Mouse (Mus musculus) heart, embryonic 15.5 days (tissue): ENCODE results near the gene Khsrp. TPM values are rescaled to one million over a fixed set of nuclear protein-coding genes. Genes with fewer than 3 reads are reported as not detected.

Source experiments
- polyA plus RNA-seq: library from polyadenylated mRNA; unstranded; fragments of >200 nt; fragmentation: Nextera tagmentation; extraction: Ambion mirVana; gene quantifications from 2 replicates; pipeline ENCODE4 v1.2.1, GENCODE M21; 2015

The Khsrp gene
- polyA plus RNA-seq, 1 experiment from 2014 or later = 23.3 TPM

Other genes starting within 250 kb of the Khsrp start
- gene Rfx2, start 200.5 kb downstream of the Khsrp start, polyA plus RNA-seq = 4.8 and 6.3 TPM in 2 replicates
- not detected in 2 replicates for gene Acsbg2, start 157.1 kb downstream of the Khsrp start, polyA plus RNA-seq
- 0.30 and 0.43 TPM in 2 replicates for gene 1700061G19Rik, start 156.0 kb downstream of the Khsrp start, polyA plus RNA-seq
- 25.8 and 35.3 TPM in 2 replicates for gene Mllt1, start 96.1 kb downstream of the Khsrp start, polyA plus RNA-seq
- 0.08 TPM in 1 of 2 replicates, not detected in the other for gene Acer1, start 49.4 kb downstream of the Khsrp start, polyA plus RNA-seq
- 103 and 114 TPM in 2 replicates for gene Clpp, start 41.2 kb downstream of the Khsrp start, polyA plus RNA-seq
- 52.1 and 52.4 TPM in 2 replicates for gene Alkbh7, start 34.2 kb downstream of the Khsrp start, polyA plus RNA-seq
- gene Pspn, start 31.5 kb downstream of the Khsrp start, polyA plus RNA-seq = 0.33 TPM in 1 of 2 replicates, not detected in the other
- gene Gtf2f1, start 20.2 kb downstream of the Khsrp start, polyA plus RNA-seq = 33.7 and 41.1 TPM in 2 replicates
- 0.23 and 0.48 TPM in 2 replicates for gene Gm17949, start 20.1 kb downstream of the Khsrp start, polyA plus RNA-seq
- gene Slc25a41, start 10.1 kb upstream of the Khsrp start, polyA plus RNA-seq = not detected in 2 replicates
- 0.92 and 2.5 TPM in 2 replicates for gene Crb3, start 27.6 kb upstream of the Khsrp start, polyA plus RNA-seq
- 14.7 and 18.3 TPM in 2 replicates for gene Slc25a23, start 28.3 kb upstream of the Khsrp start, polyA plus RNA-seq
- 0.64 and 3.7 TPM in 2 replicates for gene Dennd1c, start 47.0 kb upstream of the Khsrp start, polyA plus RNA-seq
- 5.6 and 12.8 TPM in 2 replicates for gene Tubb4a, start 56.3 kb upstream of the Khsrp start, polyA plus RNA-seq
- 2.6 and 3.0 TPM in 2 replicates for gene Tnfsf9, start 73.8 kb upstream of the Khsrp start, polyA plus RNA-seq
- gene Cd70, start 118.3 kb upstream of the Khsrp start, polyA plus RNA-seq = not detected in 2 replicates
- gene Tnfsf14, start 162.7 kb upstream of the Khsrp start, polyA plus RNA-seq = 0.29 TPM in 1 of 2 replicates, not detected in the other
- gene C3, start 196.6 kb upstream of the Khsrp start, polyA plus RNA-seq = 1.8 and 5.6 TPM in 2 replicates
- gene Gpr108, start 216.9 kb upstream of the Khsrp start, polyA plus RNA-seq = 26.5 and 29.0 TPM in 2 replicates
- 39.1 and 43.7 TPM in 2 replicates for gene Trip10, start 217.9 kb upstream of the Khsrp start, polyA plus RNA-seq
- gene Vav1, start 247.6 kb upstream of the Khsrp start, polyA plus RNA-seq = 1.8 and 9.6 TPM in 2 replicates